In genomic region chr13:98926958-98927242, GRCm38 (mm10) we compare ENCODE assay signal across 8 mouse cellular contexts. TPM values are rescaled to one million over a fixed set of nuclear protein-coding genes. Genes with fewer than 3 reads are reported as not detected.
DNase-seq lines count a peak whose midpoint lies in the region; ATAC-seq and TF ChIP-seq lines count a peak whose summit lies in the region.

No protein-coding gene starts in this region.

- peaks cover 14% of the 10 kb centered on the region for H3K4me1 ChIP-seq in kidney, embryonic 16.5 days (ENCODE audit: insufficient read depth, low read length)
- H3K4me1 ChIP-seq in brown adipose tissue, adult 24 weeks (ENCODE audit: control insufficient read depth, insufficient read depth, insufficient read length, low read length): peaks cover 11% of the 10 kb centered on the region; the same call in 1 of the 2 replicates
- peaks cover 11% of the 10 kb centered on the region for H3K4me1 ChIP-seq in hindbrain, embryonic 16.5 days (ENCODE audit: control insufficient read depth, insufficient read depth, low read depth, low read length)
- no peaks in the 10 kb centered on the region; the same call in 1 of the 2 replicates for H3K4me1 ChIP-seq in midbrain, postnatal 0 days (ENCODE audit: insufficient read depth, low read length)

- H3K4me2 ChIP-seq in kidney, embryonic 16.5 days (replicated peaks; ENCODE audit: low read depth, low read length): peak overlapping the region; percentile 63
- H3K4me2 ChIP-seq in hindbrain, embryonic 16.5 days (ENCODE audit: low read length): peak overlapping the region; percentile 63
- H3K4me2 ChIP-seq in midbrain, postnatal 0 days (ENCODE audit: low read depth, low read length, poor library complexity, severe bottlenecking): peak overlapping the region; percentile 72

- no peak for TF ChIP-seq CTCF in midbrain, postnatal 0 days (IDR thresholded peaks at IDR 0.05)

- H3K9ac ChIP-seq in kidney, embryonic 16.5 days (replicated peaks; ENCODE audit: low read length): peak overlapping the region; percentile 100
- peak overlapping the region; percentile 100 for H3K9ac ChIP-seq in hindbrain, embryonic 16.5 days (ENCODE audit: low read depth, low read length)
- H3K9ac ChIP-seq in midbrain, postnatal 0 days (replicated peaks; ENCODE audit: low read length, poor library complexity, severe bottlenecking): no peak overlapping the region

- H3K27me3 ChIP-seq in kidney, embryonic 16.5 days (ENCODE audit: insufficient read depth, low read length): no peaks in the 10 kb centered on the region
- H3K27me3 ChIP-seq in hindbrain, embryonic 16.5 days (replicated peaks; ENCODE audit: control insufficient read depth, insufficient read depth, low read length): no peaks in the 10 kb centered on the region
- H3K27me3 ChIP-seq in midbrain, postnatal 0 days (ENCODE audit: insufficient read depth, low read length): no peaks in the 10 kb centered on the region

- no peaks in the 10 kb centered on the region for H3K9me3 ChIP-seq in kidney, embryonic 16.5 days (ENCODE audit: low read length)
- H3K9me3 ChIP-seq in hindbrain, embryonic 16.5 days (ENCODE audit: control insufficient read depth, low read length): no peaks in the 10 kb centered on the region
- H3K9me3 ChIP-seq in midbrain, postnatal 0 days (ENCODE audit: low read length): no peaks in the 10 kb centered on the region

- peak overlapping the region; percentile 97 for H3K27ac ChIP-seq in kidney, embryonic 16.5 days (ENCODE audit: low read length)
- peak overlapping the region; percentile 57 for H3K27ac ChIP-seq in brown adipose tissue, adult 24 weeks (replicated peaks; ENCODE audit: low read depth, low read length)
- peak overlapping the region; percentile 99 for H3K27ac ChIP-seq in hindbrain, embryonic 16.5 days (ENCODE audit: low read depth, low read length)
- H3K27ac ChIP-seq in midbrain, postnatal 0 days (ENCODE audit: low read depth, low read length): peak overlapping the region; percentile 99

- 75% methylated on average over 3 of the region's 3 CpGs for WGBS in kidney, embryonic 16.5 days
- 78% methylated on average over 3 of the region's 3 CpGs for WGBS in hindbrain, embryonic 16.5 days
- 72% methylated on average over 3 of the region's 3 CpGs for WGBS in midbrain, postnatal 0 days

- ATAC-seq in kidney, embryonic 16.5 days (ENCODE audit: low FRiP score, low TSS enrichment): no peak
- no peak for ATAC-seq in hindbrain, embryonic 16.5 days
- no peak for ATAC-seq in midbrain, postnatal 0 days (ENCODE audit: low FRiP score)

- DNase-seq in kidney, postnatal 36 days: no peak
- DNase-seq in midbrain, postnatal 0 days (ENCODE audit: low spot score): no peak
- no peak for DNase-seq in ovary, postnatal 10 days (ENCODE audit: low spot score)
- no peak for DNase-seq in cerebellum, adult 9-10 months
- DNase-seq in spleen, adult 18-20 months: no peak

- H3K4me3 ChIP-seq in kidney, embryonic 16.5 days (ENCODE audit: low read length): peak overlapping the region; percentile 99
- H3K4me3 ChIP-seq in brown adipose tissue, adult 24 weeks (ENCODE audit: insufficient read depth, low read depth, low read length): peak overlapping the region; percentile 95
- H3K4me3 ChIP-seq in hindbrain, embryonic 16.5 days (ENCODE audit: low read length): peak overlapping the region; percentile 100
- peak overlapping the region; percentile 100 for H3K4me3 ChIP-seq in midbrain, postnatal 0 days (ENCODE audit: low read depth, low read length)

- peaks cover 5% of the 10 kb centered on the region for H3K36me3 ChIP-seq in kidney, embryonic 16.5 days (ENCODE audit: insufficient read depth, low read length)
- no peaks in the 10 kb centered on the region for H3K36me3 ChIP-seq in hindbrain, embryonic 16.5 days (ENCODE audit: control insufficient read depth, insufficient read depth, low read length)
- H3K36me3 ChIP-seq in midbrain, postnatal 0 days (ENCODE audit: insufficient read depth, low read length): no peaks in the 10 kb centered on the region

RNA-seq across cellular contexts. Expression of gene Tnpo1, which starts 0.7 kb away (rescaled TPM):
- 65.4 and 67.7 TPM in 2 replicates for polyA plus RNA-seq in kidney, embryonic 16.5 days (2015; fragmentation: Nextera tagmentation; extraction: Ambion mirVana)
- polyA plus RNA-seq in brown adipose tissue, adult 24 weeks (2012; ENCODE audit: insufficient read depth, insufficient read length, missing spikeins): 27.5 and 36.6 TPM in 2 replicates
- 36.2 and 41.4 TPM in 2 replicates for polyA plus RNA-seq in hindbrain, embryonic 16.5 days (2015; fragmentation: Nextera tagmentation; extraction: Ambion mirVana)
- 78.8 and 85.8 TPM in 2 replicates for total RNA-seq in midbrain, postnatal 0 days (2014; rRNA removed)
- polyA plus RNA-seq in midbrain, postnatal 0 days (2015; fragmentation: Nextera tagmentation; extraction: Ambion mirVana): 16.6 and 20.1 TPM in 2 replicates

RNA-seq across cellular contexts. Expression of gene 1700024P04Rik, which starts 57.5 kb away (rescaled TPM):
- not detected in 2 replicates for polyA plus RNA-seq in kidney, embryonic 16.5 days (2015; fragmentation: Nextera tagmentation; extraction: Ambion mirVana)
- not detected in 2 replicates for polyA plus RNA-seq in brown adipose tissue, adult 24 weeks (2012; ENCODE audit: insufficient read depth, insufficient read length, missing spikeins)
- not detected in 2 replicates for polyA plus RNA-seq in hindbrain, embryonic 16.5 days (2015; fragmentation: Nextera tagmentation; extraction: Ambion mirVana)
- not detected in 2 replicates for total RNA-seq in midbrain, postnatal 0 days (2014; rRNA removed)
- polyA plus RNA-seq in midbrain, postnatal 0 days (2015; fragmentation: Nextera tagmentation; extraction: Ambion mirVana): not detected in 2 replicates
